Mouse (Mus musculus) embryonic fibroblast, embryonic 13.5 days (primary cell): ENCODE data around the gene Olfr91.

Experiments used
- CTCF ChIP-seq: IDR thresholded peaks from 2 replicates; pipeline ENCODE4 v1.5.1; 2011; ENCODE audit warnings: mild to moderate bottlenecking, control low read depth, low read length, moderate library complexity, borderline replicate concordance; ENCODE audit not compliant: insufficient read depth
- POLR2A ChIP-seq: IDR thresholded peaks from 2 replicates; pipeline ENCODE4 v1.6.1; 2011; ENCODE audit warnings: low read depth, mild to moderate bottlenecking, control low read depth, low read length, moderate library complexity

DNA sequence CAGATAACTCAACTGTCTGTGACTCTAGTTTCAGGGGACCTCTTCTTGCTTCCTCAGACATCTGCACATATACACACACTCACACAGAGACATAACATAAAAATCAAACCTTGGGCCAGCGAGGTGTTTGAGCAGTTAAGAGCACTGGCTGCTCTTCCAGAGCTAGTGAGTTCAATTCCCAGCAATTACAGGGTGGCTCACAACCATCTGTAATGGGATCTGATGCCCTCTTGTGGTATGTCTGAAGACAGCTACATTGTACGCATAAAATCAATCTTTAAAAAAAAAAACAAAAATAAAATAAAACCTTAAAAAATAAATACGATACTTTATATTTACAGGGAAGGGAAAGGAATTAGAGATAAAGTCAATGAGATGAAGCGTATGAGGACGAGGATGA is 13.4 kb downstream of the Olfr91 start:
- TF ChIP-seq POLR2A (no peak), CTCF (no peak)
